Mouse (Mus musculus) lung, adult 2 months (tissue): ENCODE data around the gene Clint1.

Source experiments
- CTCF ChIP-seq: fragments of 200-500 bp; IDR thresholded peaks from 2 replicates; pipeline ENCODE4 v1.5.1; 2011; ENCODE audit warnings: mild to moderate bottlenecking, low read length, control low read depth; ENCODE audit not compliant: insufficient read depth
- POLR2A ChIP-seq: fragments of 200-500 bp; IDR thresholded peaks from 2 replicates; pipeline ENCODE4 v1.6.1; 2011; ENCODE audit warnings: low read depth, mild to moderate bottlenecking, control low read depth, low read length, borderline replicate concordance; ENCODE audit errors: extremely low read depth

DNA sequence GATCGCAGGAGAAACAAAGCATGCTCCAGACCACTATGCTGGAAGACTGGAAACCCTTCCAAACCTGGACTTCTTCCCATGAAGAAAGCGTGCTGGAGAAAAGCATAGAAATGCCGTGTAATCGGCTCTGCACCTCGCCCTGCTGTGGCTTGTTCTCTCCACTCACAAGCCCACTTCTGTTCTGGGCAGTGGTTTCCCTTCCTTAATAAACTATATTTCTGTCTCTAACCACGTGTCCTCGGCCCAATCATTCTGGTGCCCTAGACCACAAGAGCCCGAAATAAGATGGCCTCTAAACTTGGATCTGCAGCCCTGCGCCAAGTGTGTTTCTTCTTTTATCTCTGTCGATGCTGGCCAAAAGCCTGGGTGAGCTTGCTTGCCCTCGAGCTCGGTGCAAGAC lies 44.0 kb upstream of the Clint1 start:
- no peak for TF ChIP-seq CTCF
- TF ChIP-seq POLR2A = no peak
